Mouse (Mus musculus): ENCODE data around the gene Tmem106a. TPM values are rescaled to one million over a fixed set of nuclear protein-coding genes. Genes with fewer than 3 reads are reported as not detected.

The Tmem106a gene
- total RNA-seq, 2 experiments from 2014 or later: 1.3 to 2.7 TPM

Other genes with a start within 250 kb of the Tmem106a start
- gene G6pc, start 214.7 kb upstream of the Tmem106a start, total RNA-seq (2021): not detected
- gene Aarsd1, start 164.6 kb upstream of the Tmem106a start, total RNA-seq (2021): 10 to 100 TPM; 41.4 to 43.7 TPM
- 1 to 10 TPM; 7.1 to 8.8 TPM for gene Gm27029, start 157.4 kb upstream of the Tmem106a start, total RNA-seq (2021)
- gene Rundc1, start 157.2 kb upstream of the Tmem106a start, total RNA-seq (2021): 10 to 100 TPM; 34.8 to 36.3 TPM
- 1 to 10 TPM; 1.7 to 2.0 TPM for gene Ptges3l, start 156.9 kb upstream of the Tmem106a start, total RNA-seq (2021)
- 10 to 100 TPM; 28.5 to 39.7 TPM for gene Rpl27, start 139.9 kb upstream of the Tmem106a start, total RNA-seq (2021)
- 1 to 10 TPM; 2.5 to 3.1 TPM for gene Ifi35, start 133.8 kb upstream of the Tmem106a start, total RNA-seq (2021)
- gene Rnd2, start 117.2 kb upstream of the Tmem106a start, total RNA-seq (2021): 100 to 1,000 TPM; 123 TPM
- 10 to 100 TPM; 28.0 to 28.2 TPM for gene Vat1, start 116.0 kb upstream of the Tmem106a start, total RNA-seq (2021)
- gene Brca1, start 30.3 kb upstream of the Tmem106a start, total RNA-seq (2021): 1 to 10 TPM in 1 of 2 experiments, under 1 TPM in 1; 0.96 to 1.6 TPM
- 100 to 1,000 TPM; 142 to 194 TPM for gene Nbr1, start 30.1 kb upstream of the Tmem106a start, total RNA-seq (2021)
- not detected for gene Gm11634, start 17.0 kb downstream of the Tmem106a start, total RNA-seq (2021)
- 1 to 10 TPM; 6.7 to 9.4 TPM for gene Rdm1, start 45.0 kb downstream of the Tmem106a start, total RNA-seq (2021)
- 10 to 100 TPM; 12.9 to 13.8 TPM for gene Arl4d, start 83.3 kb downstream of the Tmem106a start, total RNA-seq (2021)
- gene Dhx8, start 150.7 kb downstream of the Tmem106a start, total RNA-seq (2021): 10 to 100 TPM; 35.6 to 40.4 TPM
- 10 to 100 TPM; 15.1 to 16.3 TPM for gene Etv4, start 203.1 kb downstream of the Tmem106a start, total RNA-seq (2021)

Measured in layer of hippocampus, postnatal 36 days (tissue).